Mouse (Mus musculus) thymus, postnatal 10 days (tissue): ENCODE measurements around the gene Epha6.

Source experiments
- DNase-seq, 2 experiments: peaks; one replicate each; pipeline ENCODE4 v3.0.0; 2021; ENCODE audit warnings: low spot score in 2 of 2

The Epha6 gene

DNA sequence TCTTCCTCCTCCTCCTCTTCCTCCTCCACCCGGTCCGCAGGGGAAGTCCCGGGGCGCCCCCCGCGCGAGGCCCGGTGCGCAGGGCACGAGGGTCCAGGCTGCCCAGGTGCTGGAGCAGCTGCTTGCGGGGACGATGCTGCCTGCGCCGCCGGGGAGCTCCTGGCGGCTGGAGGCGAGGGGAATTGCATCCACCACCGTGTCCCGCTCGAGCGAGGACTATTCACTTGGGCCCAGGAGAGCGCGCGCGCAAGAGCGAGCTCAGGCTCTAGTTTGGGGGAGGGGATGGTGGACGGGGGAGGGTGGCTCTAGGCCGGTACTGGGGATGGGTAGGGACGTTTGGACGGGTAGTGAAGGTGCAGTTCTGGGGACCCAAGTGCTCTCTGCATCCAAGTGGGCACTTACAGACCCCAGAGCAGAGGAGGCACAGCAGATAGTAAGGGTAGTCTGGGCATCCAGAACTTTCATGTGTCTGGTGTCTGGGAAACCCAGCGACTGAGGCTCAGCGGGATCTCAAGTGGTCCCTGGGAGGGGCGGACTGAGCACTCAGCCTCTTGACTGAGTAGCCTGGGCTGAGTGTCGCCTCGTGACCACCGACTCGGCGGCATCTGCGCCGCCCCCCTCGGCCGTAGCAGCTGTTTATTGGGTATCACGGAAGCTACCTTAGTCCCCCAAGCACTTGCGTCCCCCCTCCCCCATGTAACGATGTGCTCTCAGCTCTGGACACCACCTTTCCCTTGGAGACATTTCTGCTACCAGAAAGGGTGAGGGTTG is at the start of gene Epha6:
TSS of gene Epha6 (minus strand) at position 471 of the 771 bp plus-strand sequence.
- DNase-seq, result no peak

DNA sequence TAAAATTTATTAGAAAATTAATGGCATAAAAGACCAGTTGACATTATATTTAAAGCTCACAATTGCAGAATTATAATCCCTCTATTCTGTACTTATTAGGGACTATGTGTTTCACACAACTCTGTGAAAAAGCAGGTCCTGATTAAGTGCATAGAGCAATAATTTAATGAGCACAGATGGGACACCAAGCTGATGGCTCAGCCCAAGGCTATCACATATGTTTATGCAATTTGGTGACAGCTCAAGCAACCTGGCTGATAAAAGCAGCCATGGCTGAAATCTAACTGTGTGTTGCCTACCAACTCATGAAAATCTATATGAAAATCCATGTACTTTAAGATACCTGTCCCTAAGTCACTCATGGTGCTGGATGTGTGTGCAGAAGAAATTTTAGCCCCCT is 46.4 kb upstream of the Epha6 start:
- no peak for DNase-seq

DNA sequence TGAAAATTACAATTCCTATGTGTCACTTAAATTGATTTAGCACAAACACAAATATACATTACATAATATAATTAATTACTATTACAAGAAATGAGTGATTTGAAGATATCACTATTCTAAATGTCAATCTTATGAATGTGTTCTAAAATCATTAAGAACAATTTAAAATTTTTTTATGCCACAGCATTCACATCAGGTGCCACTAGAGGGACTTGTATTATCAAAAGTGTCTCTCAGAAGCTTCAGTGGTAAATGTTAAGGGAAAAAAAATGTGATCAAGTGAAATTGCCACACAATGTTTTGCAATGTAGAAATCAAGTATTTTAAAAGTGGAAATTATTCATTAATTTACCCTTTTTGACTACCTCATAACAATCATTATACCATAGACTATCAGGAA is 22.8 kb upstream of the Epha6 start:
- DNase-seq, result no peak

DNA sequence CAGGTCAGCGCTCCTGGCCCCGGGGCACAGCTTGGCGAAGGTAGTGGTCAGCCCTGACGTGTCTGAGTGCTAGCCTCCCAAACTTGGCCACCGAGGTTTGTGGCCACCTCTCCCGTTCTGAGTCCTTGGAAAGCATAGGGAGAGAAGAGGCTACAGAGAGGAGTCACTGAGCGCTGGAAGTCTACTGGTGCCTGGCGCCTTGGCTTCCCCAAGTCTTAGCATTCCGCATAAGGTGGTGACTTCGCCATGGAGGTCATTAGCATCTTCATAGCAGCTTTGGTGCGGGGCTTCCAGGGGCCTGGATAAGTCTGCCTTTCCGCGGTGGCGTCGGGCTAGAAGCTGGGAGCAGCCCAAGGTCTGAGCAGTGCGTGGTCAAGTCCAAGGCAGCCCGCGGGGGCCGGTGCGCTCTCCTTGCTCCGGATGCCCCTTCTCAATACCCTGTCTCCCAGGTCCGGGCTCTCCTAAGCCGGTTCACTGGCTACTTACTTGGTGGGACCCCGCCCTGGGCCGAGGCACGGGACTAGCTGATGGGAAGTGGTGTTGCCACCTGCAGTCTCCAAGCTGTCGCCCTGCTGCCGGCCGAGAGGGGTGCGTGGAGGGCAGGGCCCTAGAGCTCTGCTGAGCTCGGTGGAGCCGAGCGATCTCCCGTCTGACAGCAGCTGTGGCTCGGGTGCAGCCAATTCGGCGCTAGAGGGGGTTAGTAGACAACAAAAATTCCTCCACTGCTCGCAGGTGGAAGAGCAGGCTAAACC is 677 bp upstream of the Epha6 start:
- DNase-seq, result no peak

DNA sequence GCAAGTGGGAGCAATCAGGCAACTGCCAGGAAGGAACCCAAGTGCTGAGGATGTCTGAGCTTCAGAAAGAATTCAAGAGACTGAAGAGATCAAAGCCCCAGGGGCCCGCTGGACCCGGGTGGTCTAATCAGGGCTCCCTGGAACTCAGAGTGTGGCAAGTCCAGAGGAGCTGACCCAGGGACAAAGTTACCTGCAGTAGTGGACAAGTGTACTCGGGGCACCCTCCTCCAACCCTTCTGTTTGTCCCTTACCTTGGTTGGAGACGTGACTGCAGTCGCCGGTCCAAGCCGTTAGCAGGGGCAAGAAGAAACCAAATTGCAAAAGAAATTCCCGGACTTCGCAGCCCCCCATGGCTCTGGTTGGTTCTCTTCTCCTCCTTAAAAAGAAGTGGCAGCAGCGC is 718 bp downstream of the Epha6 start:
- DNase-seq, result no peak

DNA sequence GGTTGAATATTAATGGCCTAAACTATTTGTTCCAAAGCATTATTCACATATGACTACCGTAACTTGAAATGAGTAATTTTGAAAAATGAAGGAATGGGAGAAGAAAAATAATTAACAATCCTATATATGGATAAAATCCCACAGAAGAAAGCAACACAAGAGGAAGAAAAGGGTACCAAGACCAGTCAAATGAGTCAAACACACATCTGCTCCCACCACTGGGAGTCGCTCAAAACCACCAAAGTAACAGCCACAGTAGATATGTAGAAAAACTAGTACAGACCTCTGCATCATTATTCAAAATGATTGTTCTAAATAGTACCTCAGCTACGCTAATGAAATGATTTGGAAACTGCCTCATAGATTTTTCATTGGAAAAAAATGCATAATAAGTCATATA is 20.0 kb downstream of the Epha6 start:
- DNase-seq, result no peak

DNA sequence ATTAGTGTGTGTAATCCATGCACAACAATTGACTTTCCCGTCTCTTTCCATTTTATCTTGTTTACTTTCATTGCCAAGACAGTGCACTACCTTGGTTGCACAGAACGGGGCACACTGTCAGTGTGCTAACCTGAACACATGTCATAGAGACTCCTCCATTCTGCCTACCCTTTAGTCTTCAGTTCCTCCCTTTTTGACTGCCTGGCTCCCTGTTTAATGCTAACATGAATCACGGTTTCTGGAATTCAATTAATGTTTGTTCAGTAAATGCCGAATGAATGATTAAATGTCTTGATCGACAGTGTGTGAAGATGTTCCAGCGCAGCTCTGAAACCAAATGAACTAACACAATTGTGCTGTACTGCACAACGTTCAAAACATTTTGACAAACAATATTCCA is 20.6 kb downstream of the Epha6 start:
- DNase-seq, result no peak

DNA sequence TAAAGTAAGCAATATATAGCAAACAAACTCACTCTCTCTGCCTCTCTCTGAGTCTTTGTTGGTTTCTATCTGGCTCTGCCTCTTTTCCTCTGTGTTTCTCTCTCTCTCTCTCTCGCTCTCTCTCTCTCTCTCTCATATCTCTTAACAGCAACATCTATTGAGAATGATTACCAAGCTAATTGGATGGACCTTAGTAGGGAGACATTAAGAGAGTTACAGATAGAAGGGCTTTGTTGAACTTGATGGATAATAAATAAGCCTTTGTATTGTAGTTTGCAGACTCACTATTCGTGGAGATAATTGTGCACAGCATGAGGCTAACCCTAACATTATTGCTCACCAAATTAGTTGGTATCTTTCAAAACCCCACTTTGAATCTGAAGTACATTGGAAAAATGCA is 34.8 kb downstream of the Epha6 start:
- no peak for DNase-seq

DNA sequence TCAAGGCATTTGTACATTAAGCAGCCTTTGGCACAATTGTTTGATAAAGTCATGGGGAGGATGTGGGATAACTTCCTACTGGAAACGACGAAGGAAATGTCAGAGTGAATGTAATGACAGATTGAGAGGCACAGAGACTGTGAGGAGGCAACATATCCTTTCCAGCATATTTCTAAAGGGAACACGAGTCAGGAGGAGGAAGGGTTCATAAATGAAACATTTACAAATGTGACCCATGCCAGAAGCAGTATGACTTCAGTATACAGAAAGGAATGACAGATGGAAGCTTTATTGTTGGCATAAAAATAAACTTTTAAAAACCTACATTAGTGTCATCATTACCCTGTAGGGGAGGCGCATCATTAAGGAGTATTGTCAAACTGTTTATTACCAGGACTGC is 60.9 kb downstream of the Epha6 start:
- no peak for DNase-seq

DNA sequence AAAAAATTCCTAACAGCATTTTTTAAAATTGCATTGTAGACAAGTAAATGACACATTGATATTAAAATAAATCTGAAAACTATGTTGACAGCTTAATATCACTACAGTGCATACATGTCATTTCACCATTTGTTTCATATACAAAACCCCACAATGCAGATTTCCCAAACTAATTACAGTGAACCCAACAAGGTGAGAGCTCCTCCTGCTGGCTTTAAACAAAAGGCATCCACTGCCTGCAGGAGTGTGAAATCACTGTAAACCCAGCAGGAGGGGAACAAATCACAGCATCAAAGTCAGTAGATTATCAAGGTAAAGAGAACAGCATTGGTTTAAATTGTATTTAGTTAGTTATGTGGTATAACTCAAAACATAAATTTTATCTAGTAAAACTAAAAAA is 67.1 kb downstream of the Epha6 start:
- no peak for DNase-seq

DNA sequence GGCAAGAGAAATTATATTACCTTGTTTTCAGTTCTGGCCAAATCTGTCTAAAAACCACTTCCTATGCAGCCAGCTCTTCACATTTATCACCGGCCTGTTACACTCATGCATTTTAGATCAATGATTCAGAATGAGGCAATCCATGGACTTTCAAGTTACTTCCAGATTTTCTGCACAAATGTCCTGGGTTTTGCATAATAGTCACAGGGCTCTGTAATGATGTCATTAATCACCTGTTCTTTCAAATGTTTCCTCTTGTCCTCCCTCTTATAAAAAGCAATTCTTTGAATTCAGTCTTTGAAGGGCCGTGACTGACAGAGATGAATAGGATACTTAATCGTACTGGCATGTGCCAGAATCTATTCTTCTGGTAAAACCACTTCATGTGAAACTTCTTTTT is 95.6 kb downstream of the Epha6 start:
- no peak for DNase-seq

DNA sequence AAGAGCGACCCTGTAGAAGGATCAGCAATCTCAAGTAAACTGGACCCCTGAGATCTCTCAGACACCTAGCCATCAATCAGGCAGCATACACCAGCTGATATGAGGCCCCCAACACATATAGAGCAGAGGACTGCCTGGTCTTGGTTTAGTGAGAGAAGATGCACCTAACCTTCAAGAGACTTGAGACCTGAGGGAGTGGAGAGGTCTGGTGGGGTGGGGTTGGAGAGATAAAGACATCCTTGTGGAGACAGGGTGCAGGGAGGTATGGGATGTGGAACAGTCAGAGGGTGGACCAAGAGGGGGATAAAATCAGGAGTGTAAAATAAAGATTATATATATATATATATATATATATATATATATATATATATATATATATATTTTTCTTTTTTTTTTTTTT is 105.8 kb downstream of the Epha6 start:
- DNase-seq, result no peak

DNA sequence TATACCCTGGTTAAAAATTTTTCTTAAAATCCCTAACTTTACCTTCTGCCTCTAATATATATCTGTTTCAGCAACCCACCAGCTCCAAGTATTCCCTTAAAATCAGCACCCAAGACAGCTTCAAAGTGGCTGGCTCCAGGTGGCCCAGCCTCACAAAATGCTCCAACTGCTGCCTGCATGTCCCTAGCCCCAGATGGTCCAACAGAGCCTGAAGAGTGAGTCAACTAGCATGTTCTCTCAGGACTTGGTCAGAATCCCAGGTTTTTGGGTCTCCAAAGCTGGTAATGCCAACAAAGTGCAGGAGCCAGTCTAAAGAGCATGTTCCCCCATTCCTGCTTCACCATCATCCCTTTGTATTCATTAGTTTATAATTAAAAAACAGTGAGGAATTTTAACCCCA is 129.6 kb downstream of the Epha6 start:
- DNase-seq, result no peak

DNA sequence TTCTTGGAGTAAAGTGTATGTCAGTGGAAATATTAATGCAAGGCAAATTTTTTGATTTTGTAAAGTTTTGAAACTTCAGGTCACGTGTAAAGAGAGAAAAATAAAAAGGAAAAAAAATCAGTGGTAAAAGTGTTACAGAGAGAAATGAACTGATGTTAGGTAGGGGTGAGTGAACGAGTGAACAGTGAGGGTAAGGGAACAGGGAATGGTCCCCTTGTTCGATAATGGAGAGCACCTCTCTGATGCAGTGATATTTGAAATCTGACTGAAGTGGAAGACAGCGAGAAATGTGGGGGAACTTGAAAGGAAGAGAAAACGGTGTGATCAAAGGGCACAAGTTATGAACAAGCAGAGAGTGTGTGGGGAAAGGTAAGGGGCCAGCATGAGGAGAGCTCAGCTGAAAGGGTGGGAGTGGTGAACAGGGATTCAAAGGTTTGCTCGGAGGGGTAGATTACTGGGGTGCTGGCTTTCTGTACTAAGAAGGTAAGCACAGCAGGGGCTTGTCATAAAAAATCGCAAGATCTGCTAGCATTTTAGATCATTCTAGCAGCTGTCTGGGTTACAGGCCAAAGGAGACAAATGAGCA is 137.0 kb downstream of the Epha6 start:
- no peak for DNase-seq

DNA sequence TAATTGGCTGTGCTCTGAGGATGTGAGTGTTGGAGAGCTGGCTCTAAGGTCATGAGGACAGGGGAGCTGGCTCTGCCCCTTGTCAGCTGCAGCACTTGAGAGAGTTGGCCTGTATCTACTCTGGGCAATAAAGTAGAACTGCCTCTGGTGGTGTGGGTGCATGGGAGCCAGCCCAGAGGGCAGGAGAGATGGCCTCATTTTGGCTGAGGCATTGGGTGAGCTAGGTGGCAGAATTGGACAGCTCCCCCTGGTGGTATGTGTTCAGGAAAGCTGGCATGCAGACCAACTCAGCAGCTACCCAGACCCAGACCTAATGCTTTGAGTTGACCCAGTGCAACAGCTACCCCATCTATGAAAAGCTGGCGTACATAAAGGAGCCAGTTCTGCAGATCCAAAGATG is 170.0 kb downstream of the Epha6 start:
- DNase-seq, result peak in 1 of 2 experiments; percentile 2

DNA sequence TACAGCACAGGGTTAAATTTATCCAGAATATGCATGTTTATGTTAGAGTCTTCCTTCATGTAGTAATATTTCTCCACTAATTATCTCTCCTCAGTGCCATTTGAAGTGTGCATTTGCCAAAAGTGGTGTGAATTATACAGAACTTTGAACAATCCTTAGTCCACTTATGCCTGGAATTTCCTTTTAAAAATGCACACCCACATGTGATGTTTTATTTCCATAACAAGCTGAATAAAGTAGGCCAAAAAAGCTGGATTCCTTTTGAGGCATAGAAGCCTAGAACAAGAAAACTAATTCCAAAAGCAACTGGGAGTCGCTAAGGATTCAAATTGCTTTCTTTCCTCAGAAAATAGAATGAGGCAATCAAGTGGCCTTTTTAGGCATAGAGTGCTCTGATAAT is 171.1 kb downstream of the Epha6 start:
- no peak for DNase-seq

DNA sequence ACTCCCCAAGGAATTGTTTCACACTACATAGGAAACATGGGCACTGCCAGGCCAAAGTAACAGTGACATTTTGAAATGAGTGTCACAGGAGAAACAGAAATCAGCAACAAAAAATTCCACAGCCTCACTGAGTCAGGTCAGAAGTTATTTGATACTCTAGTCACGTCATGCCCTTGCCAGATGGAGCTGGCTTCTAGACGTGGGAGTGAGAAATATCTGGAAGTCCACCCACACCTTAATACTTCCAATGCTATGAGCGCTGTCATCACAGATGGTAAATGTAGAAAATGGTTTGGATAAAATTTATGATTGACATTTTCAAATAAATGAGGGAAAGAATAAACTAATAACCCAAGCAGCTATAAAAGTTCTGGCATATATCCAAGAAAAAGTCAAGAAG is 210.0 kb downstream of the Epha6 start:
- no peak for DNase-seq

DNA sequence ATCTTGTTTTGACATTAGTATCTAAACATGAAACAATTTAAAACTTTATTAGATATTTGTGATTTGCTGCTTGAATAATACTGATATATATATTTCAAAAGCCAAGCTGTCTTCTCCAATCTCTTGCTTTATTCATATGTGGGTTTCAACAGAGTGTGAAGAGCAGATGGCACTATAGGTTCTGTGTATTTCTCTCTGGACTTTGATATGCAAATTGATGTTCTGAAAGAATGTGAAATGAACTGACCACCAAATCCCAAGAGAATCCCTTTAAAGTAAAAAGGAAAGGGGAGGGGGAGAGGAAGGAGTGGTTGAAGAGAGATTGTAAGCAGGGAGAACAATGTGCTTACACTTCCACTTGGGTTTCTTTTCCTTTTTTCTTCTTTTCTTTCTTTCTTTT is 212.4 kb downstream of the Epha6 start:
- no peak for DNase-seq

DNA sequence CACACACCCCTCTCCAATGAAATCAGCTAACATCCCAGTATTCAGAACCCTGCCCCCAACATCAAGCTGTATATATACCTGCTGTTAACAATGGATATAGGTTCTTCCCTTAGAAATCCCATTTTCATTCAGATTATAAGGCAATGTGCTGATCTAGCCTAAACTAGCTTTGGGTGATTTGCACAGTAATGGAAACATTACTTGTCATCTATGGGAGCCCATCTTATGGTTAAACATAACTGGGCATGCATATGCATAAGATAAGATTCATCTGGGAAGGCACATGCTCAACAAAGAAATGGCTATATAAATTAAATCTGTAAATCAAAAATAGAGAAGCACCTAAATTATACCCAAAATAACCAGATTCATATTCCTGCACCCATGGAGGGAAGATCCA is 230.2 kb downstream of the Epha6 start:
- no peak for DNase-seq

DNA sequence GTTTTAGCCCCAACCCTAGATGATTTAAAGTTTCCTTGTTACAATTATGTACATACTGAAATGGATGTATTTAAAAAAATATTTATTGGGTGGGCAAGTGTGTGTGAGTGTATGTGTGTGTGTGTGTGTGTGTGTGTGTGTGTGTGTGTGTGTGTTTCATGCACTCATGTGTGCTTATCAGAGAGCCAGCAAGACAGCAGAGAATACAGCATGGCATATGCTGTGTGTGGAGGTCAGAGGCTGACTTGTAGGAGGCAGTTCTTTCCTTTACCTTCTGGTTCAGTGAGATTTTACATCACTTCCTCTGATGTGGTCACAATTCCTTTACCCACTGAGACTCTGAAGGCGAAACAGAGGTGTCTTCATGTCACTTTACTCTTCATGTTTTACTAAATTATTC is 321.4 kb downstream of the Epha6 start:
- DNase-seq, result no peak

DNA sequence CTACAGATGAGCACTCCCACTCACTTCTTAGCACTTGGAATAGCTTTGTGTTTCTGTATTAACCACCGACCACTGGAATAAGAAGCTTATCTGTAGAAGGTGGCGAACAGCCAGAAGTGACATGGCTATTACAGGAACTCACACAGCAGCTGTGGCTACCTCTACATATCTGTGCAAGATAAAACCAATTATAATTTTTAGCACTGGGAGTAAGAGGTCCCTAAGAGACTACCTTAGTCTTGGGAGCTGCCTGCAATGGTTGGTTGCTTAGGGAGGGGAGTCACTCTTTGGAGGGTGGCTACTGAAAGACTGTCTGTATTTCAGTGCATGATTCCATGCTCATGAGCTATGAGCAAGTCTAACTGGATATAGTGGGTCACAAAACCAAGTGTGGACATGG is 331.2 kb downstream of the Epha6 start:
- no peak for DNase-seq

DNA sequence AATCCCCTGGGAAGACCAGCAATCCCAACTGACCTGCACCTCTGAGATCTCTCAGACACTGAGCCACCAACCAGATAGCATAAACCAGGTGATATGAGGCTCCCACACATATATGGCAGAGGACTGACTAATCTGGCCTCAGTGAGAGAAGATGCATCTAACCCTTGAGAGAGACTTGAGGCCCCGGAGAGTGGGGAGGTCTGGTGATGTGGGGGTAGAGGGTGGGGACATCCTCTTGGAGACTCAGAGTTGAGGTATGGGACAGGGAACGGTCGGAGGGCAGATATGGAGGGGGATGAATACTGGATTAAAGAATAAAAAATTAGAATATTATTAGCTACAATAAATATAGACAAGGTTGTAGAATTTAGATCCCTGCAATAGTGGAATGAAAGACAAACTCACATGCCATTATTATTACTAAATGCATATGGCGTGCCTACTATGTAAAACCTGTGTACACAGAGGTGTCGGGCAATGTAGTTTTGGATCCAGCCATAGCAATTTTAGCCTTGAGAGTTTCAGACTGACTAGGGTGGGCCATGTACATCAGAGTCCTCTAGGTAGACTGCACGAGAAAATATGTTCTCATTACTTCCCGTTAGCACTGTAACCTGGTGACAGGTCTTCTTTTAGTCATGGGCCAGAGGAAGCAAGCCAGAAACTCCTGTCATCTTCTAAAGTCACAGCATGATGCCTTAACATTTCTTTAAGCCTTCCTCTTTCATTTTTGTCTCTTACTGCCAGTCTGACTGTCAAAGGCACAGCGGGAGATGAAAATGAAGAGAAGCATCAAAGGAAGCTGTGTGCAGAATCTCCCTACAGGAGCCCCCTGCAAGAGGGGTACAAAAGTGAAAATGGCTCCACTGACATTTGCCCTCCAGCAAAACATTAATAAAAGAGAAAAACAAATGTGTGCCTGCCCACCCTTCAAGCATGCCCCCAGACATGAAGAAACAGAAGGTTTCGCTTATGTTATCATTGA is 338.7 kb downstream of the Epha6 start:
- no peak for DNase-seq
